Mouse (Mus musculus) Patski (cell line): ENCODE measurements around the gene Gm7168. TPM values are rescaled to one million over a fixed set of nuclear protein-coding genes. Genes with fewer than 3 reads are reported as not detected.
"Not testable (repeated sequence)": the region's sequence is repeated elsewhere in the genome, so short reads cannot be mapped to it uniquely, and the experiment has no call there.

Source experiments
- ATAC-seq: fragments of 100-300 bp; one replicate; pipeline ENCODE4 v1.8.0; 2021
- CTCF ChIA-PET: fragments of 350-600 bp; sonication (Branson Sonifier 250); formaldehyde crosslinking; loops from one replicate; lab custom pipeline; 2022; ENCODE audit warnings: inconsistent platforms; lab: Charles Lee
- POLR2A ChIA-PET: fragments of 350-600 bp; sonication (Branson Sonifier 250); formaldehyde crosslinking; loops from one replicate; lab custom pipeline; 2022; ENCODE audit warnings: antibody characterized with exemption, inconsistent platforms; lab: Charles Lee
- DNase-seq: peaks from one replicate; pipeline ENCODE4 v3.0.0-alpha.2; 2011; ENCODE audit warnings: low read depth, low spot score
- H3K27me3 ChIP-seq: fragments of 371-371 bp; one replicate; pipeline ENCODE4 v1.5.1; 2021
- CTCF ChIP-seq: fragments of 100-300 bp; IDR thresholded peaks from one replicate; pipeline ENCODE4 v1.5.1; 2021
- in situ Hi-C: fragments of 300-500 bp; cut with MboI; formaldehyde crosslinking; loops from 3 replicates; pipeline ENCODE4 v1.11.1; 2018; ENCODE audit warnings: low pct_unique_long_range_greater_than_20kb, mixed read lengths
- polyA plus RNA-seq: library from polyadenylated mRNA; unstranded; gene quantifications from one replicate; pipeline ENCODE4 v1.2.3, GENCODE M21; 2021

The Gm7168 gene
- polyA plus RNA-seq, 1 experiment from 2014 or later, result not detected

GRCm38 (mm10) chr17:13987690-13988089 lies 39.5 kb downstream of the Gm7168 start:
- DNase-seq (no peak), ATAC-seq (peak; percentile 26)
- in situ Hi-C loops, result no loop called here
- ChIA-PET CTCF (no interaction called here), POLR2A (no interaction called here)
- no peak for TF ChIP-seq CTCF
- H3K27me3 ChIP-seq, result no peaks in the 10 kb centered on the region

GRCm38 (mm10) chr17:13993425-13993824 lies 45.3 kb downstream of the Gm7168 start:
- ATAC-seq, H3K27me3 ChIP-seq, in situ Hi-C loops, DNase-seq, CTCF ChIA-PET: not testable (repeated sequence)
- POLR2A ChIA-PET, result interaction anchor here (0.6 kb wide), 1 partner anchor 935 kb away, joined by 6 read pairs; no protein-coding TSS in a partner anchor
- peak; percentile 13 for TF ChIP-seq CTCF

Other genes starting within 250 kb of the Gm7168 start
- gene Afdn, start 187.8 kb upstream of the Gm7168 start, polyA plus RNA-seq, result 167 TPM
- gene Tcte2, start 186.5 kb upstream of the Gm7168 start, polyA plus RNA-seq, result 4.1 TPM
- not detected for gene Gm7356, start 55.3 kb downstream of the Gm7168 start, polyA plus RNA-seq
- not detected for gene Gm7358, start 111.2 kb downstream of the Gm7168 start, polyA plus RNA-seq